Mouse (Mus musculus): Measurements from ENCODE around the gene Pnmal2. TPM values are rescaled to one million over a fixed set of nuclear protein-coding genes. Genes with fewer than 3 reads are reported as not detected.

The Pnmal2 gene
- polyA plus RNA-seq, 1 experiment: not detected

DNA sequence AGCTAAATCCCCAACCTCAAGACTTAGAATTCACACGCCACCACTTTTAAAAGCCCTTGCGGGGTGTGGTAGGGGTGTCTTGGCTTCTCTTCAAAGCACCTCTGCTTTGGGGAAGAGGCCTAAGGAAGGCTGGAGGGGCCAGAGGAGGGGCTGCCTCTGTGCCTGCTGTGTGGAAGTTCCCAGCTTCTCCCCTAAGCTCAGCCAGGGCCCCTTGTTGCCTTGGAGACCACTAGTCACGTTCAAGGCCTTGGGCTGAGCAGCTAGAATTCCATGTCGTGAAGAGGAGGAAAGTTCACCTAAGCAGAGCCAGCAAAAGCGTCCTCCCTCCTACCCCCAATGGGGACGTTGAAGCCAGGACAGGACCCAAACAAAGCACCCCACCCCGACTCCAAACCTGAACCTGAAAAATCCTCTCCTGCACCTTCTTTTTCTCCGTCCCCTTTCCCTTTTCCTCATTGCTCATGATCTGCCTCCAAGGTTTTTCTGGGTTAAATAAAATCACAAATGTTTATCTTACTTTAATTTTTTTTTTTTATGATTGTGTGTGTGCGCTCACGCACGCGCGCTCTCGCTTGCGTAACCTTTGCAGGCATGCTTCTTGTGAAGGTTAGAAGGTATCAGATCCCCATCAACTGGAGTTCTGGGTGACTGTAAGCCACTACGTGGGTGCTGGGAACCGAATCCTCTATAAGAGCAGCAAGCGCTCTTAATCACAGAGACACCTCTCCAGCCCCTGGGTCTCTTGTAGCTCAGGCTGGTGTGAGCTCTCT lies 47.4 kb downstream of the Pnmal2 start:
- H3K4me3 ChIP-seq (ENCODE audit: insufficient read depth, low read length): no peak overlapping the region
- H3K27ac ChIP-seq (ENCODE audit: insufficient read depth, low read depth, low read length): no peak overlapping the region
- no peak for TF ChIP-seq POLR2A (IDR thresholded peaks at IDR 0.05; ENCODE audit: borderline replicate concordance, low read depth, low read length)
- no peak for TF ChIP-seq CTCF (IDR thresholded peaks at IDR 0.05; ENCODE audit: low read depth, low read length)
- H3K4me1 ChIP-seq (ENCODE audit: control insufficient read depth, insufficient read depth, low read length): no peaks in the 10 kb centered on the region

DNA sequence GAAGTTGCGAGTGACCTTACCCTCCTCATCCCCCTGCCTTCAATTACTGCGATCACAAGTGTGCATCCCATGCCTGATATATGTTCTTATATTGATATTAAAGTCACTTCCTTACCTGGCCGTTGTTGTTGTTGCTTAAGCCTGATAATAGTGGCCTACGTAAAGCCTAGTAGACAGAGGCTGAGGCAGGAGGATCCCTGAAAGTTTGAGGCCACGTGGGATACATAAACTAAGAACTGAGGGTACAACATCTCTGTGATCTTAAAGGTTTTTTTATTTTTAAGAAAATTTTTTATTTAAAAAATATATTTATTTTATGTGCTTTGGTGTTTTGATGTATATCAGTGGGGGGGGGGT lies 47.9 kb downstream of the Pnmal2 start, which contains the start of gene Ccdc8:
Ccdc8 (plus strand) TSS at position 258 of the 357 bp plus-strand sequence.
- TF ChIP-seq CTCF (IDR thresholded peaks at IDR 0.05; ENCODE audit: low read depth, low read length): no peak
- no peak for TF ChIP-seq POLR2A (IDR thresholded peaks at IDR 0.05; ENCODE audit: borderline replicate concordance, low read depth, low read length)
- H3K4me3 ChIP-seq (ENCODE audit: insufficient read depth, low read length): no peak within 1 kb of the TSS
- H3K4me1 ChIP-seq (ENCODE audit: control insufficient read depth, insufficient read depth, low read length): no peaks in the 10 kb centered on the region
- H3K27ac ChIP-seq (ENCODE audit: insufficient read depth, low read depth, low read length): no peak within 1 kb of the TSS

DNA sequence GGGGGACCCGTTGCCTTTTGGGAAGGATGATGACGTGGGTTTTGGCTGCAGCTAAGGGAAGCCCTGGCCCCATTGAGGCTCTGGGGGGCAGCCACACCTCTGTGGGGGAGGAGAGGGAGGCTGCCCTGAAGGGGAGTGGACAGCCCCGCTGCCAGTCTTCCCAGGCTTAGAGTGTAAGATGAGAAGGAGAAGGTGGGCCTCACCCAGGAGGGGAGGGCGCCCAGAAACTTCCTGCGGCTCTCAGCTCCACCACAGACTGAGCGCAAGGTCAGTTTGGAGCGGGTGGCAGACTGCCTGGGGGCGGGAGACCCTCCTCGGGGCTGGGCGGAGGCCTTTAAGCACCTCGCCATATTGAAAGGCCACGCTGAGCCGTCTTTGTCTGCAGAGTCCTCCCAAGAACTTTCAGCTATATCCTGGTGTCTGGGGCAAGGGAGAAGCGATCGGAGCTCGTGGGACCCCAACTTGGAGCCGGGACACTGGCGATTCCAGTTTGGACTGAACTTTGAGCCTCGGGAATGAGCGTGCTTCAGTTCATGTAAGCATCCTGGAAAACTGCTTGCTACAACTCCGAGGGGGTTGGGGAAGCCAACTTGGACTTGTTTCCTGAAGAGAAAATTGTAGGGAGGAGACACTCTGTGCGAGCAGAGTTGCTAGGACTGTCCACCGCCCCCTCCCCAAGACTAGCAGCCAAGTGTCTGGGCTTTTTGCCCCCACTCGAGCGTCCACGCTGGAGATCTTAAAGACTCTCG lies 49.3 kb downstream of the Pnmal2 start:
- no peak overlapping the region for H3K27ac ChIP-seq (ENCODE audit: insufficient read depth, low read depth, low read length)
- TF ChIP-seq CTCF (IDR thresholded peaks at IDR 0.05; ENCODE audit: low read depth, low read length) (no peak), POLR2A (IDR thresholded peaks at IDR 0.05; ENCODE audit: borderline replicate concordance, low read depth, low read length) (no peak)
- no peak overlapping the region for H3K4me3 ChIP-seq (ENCODE audit: insufficient read depth, low read length)
- no peaks in the 10 kb centered on the region for H3K4me1 ChIP-seq (ENCODE audit: control insufficient read depth, insufficient read depth, low read length)

DNA sequence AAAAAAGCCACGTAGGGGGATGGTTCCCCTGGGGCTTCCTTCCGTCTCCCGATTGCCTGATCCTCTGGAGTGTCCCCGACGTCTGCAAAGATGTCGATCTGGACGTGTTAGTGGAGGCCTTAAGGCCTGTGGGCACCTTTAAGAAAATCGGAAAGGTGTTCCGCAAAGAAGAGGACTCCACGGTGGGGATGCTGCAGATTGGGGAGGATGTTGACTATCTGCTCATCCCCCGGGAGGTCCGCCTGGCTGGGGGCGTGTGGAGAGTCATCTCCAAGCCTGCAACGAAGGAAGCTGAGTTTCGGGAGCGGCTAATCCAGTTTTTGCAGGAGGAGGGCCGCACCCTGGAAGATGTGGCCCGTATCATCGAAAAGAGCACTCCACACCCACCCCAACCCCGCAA lies 49.9 kb downstream of the Pnmal2 start:
- no peak overlapping the region for H3K27ac ChIP-seq (ENCODE audit: insufficient read depth, low read depth, low read length)
- TF ChIP-seq POLR2A (IDR thresholded peaks at IDR 0.05; ENCODE audit: borderline replicate concordance, low read depth, low read length) (no peak), CTCF (IDR thresholded peaks at IDR 0.05; ENCODE audit: low read depth, low read length) (no peak)
- H3K4me3 ChIP-seq (ENCODE audit: insufficient read depth, low read length): no peak overlapping the region
- no peaks in the 10 kb centered on the region for H3K4me1 ChIP-seq (ENCODE audit: control insufficient read depth, insufficient read depth, low read length)

DNA sequence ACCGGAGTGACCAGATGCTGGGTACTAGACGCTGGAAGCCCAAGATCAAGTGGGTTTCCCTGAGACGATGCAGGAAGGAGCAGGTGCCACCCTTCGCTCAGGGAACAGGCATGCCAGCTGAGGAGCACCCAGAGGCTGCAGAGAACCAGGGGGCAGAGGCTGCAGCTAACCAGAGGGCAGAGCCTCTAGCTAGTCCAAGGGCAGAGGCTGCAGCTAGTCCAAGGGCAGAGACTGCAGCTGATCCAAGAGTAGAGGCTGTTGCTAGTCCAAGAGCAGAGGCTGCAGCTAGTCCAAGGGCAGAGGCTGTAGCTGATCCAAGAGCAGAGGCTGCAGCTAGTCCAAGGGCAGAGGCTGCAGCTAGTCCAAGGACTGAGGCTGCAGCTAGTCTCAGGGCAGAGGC lies 50.9 kb downstream of the Pnmal2 start:
- H3K27ac ChIP-seq (ENCODE audit: insufficient read depth, low read depth, low read length): no peak overlapping the region
- no peak overlapping the region for H3K4me3 ChIP-seq (ENCODE audit: insufficient read depth, low read length)
- TF ChIP-seq POLR2A (IDR thresholded peaks at IDR 0.05; ENCODE audit: borderline replicate concordance, low read depth, low read length) (no peak), CTCF (IDR thresholded peaks at IDR 0.05; ENCODE audit: low read depth, low read length) (no peak)
- H3K4me1 ChIP-seq (ENCODE audit: control insufficient read depth, insufficient read depth, low read length): no peaks in the 10 kb centered on the region

Other genes starting within 250 kb of the Pnmal2 start
- not detected in 2 replicates for gene Ceacam9, start 222.8 kb upstream of the Pnmal2 start, polyA plus RNA-seq (2012; ENCODE audit: insufficient read depth, insufficient read length, missing spikeins)
- 286 and 287 TPM in 2 replicates for gene Ap2s1, start 206.3 kb upstream of the Pnmal2 start, polyA plus RNA-seq (2012; ENCODE audit: insufficient read depth, insufficient read length, missing spikeins)
- 24.9 and 25.0 TPM in 2 replicates for gene Slc1a5, start 163.3 kb upstream of the Pnmal2 start, polyA plus RNA-seq (2012; ENCODE audit: insufficient read depth, insufficient read length, missing spikeins)
- 56.6 and 58.1 TPM in 2 replicates for gene Strn4, start 128.8 kb upstream of the Pnmal2 start, polyA plus RNA-seq (2012; ENCODE audit: insufficient read depth, insufficient read length, missing spikeins)
- 21.9 and 25.1 TPM in 2 replicates for gene Fkrp, start 128.0 kb upstream of the Pnmal2 start, polyA plus RNA-seq (2012; ENCODE audit: insufficient read depth, insufficient read length, missing spikeins)
- gene Prkd2, start 101.8 kb upstream of the Pnmal2 start, polyA plus RNA-seq (2012; ENCODE audit: insufficient read depth, insufficient read length, missing spikeins): 9.8 and 11.2 TPM in 2 replicates
- 1.2 and 1.3 TPM in 2 replicates for gene Dact3, start 69.4 kb upstream of the Pnmal2 start, polyA plus RNA-seq (2012; ENCODE audit: insufficient read depth, insufficient read length, missing spikeins)
- gene Gng8, start 52.9 kb upstream of the Pnmal2 start, polyA plus RNA-seq (2012; ENCODE audit: insufficient read depth, insufficient read length, missing spikeins): not detected in 2 replicates
- gene Ptgir, start 38.2 kb upstream of the Pnmal2 start, polyA plus RNA-seq (2012; ENCODE audit: insufficient read depth, insufficient read length, missing spikeins): 5.5 and 5.6 TPM in 2 replicates
- 373 and 387 TPM in 2 replicates for gene Calm3, start 20.6 kb upstream of the Pnmal2 start, polyA plus RNA-seq (2012; ENCODE audit: insufficient read depth, insufficient read length, missing spikeins)
- gene Pnmal1, start 15.0 kb downstream of the Pnmal2 start, polyA plus RNA-seq (2012; ENCODE audit: insufficient read depth, insufficient read length, missing spikeins): not detected in 2 replicates
- gene Gm42372, start 38.4 kb downstream of the Pnmal2 start, polyA plus RNA-seq (2012; ENCODE audit: insufficient read depth, insufficient read length, missing spikeins): 0.16 TPM in 1 of 2 replicates, not detected in the other
- not detected in 2 replicates for gene Ccdc8, start 48.0 kb downstream of the Pnmal2 start, polyA plus RNA-seq (2012; ENCODE audit: insufficient read depth, insufficient read length, missing spikeins)
- 70.7 and 83.1 TPM in 2 replicates for gene Ppp5c, start 83.2 kb downstream of the Pnmal2 start, polyA plus RNA-seq (2012; ENCODE audit: insufficient read depth, insufficient read length, missing spikeins)
- 0.27 TPM in 1 of 2 replicates, not detected in the other for gene Hif3a, start 117.7 kb downstream of the Pnmal2 start, polyA plus RNA-seq (2012; ENCODE audit: insufficient read depth, insufficient read length, missing spikeins)
- 0.12 TPM in 1 of 2 replicates, not detected in the other for gene Psg16, start 129.4 kb downstream of the Pnmal2 start, polyA plus RNA-seq (2012; ENCODE audit: insufficient read depth, insufficient read length, missing spikeins)
- gene Ceacam3, start 205.6 kb downstream of the Pnmal2 start, polyA plus RNA-seq (2012; ENCODE audit: insufficient read depth, insufficient read length, missing spikeins): 0.24 TPM in 1 of 2 replicates, not detected in the other